Mouse (Mus musculus): ENCODE data around the gene Deup1.

DNA sequence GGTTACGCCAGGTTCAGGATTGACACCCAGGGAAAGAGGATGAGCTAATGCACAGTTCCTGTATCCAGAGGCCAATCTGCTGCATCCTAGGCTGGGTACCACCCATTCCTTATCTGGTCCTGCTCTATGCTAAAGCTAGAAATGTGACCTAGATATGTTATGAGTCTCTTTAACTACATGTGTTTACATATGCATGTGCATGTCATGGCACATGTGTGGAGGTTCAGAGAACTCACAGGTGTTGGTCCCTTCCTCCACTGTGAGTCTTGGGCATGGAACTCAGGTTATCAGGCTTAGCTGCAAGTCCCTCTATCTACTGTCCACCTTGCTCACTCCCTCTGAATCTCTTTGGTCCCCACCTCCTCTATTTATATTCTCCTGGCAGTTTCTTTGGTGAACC is 41.8 kb downstream of the Deup1 start:
- no peak for TF ChIP-seq CTCF (IDR thresholded peaks at IDR 0.05; ENCODE audit: low read depth)
- TF ChIP-seq EP300 (IDR thresholded peaks at IDR 0.05; ENCODE audit: low read depth): no peak
